Mouse (Mus musculus): ENCODE data around the gene Hat1. TPM values are rescaled to one million over a fixed set of nuclear protein-coding genes. Genes with fewer than 3 reads are reported as not detected.

Hat1 gene
- polyA plus RNA-seq, 1 experiment = 83.0 TPM

- no peak overlapping the region for H3K27ac ChIP-seq (ENCODE audit: control insufficient read depth, insufficient read depth, low read depth, low read length, poor library complexity)
- WGBS = 56% methylated on average over 7 of the region's 7 CpGs
- H3K4me3 ChIP-seq (replicated peaks; ENCODE audit: control insufficient read depth, low read depth, low read length) = no peak overlapping the region
- H3K4me1 ChIP-seq (ENCODE audit: control insufficient read depth, insufficient read depth, low read length) = no peaks in the 10 kb centered on the region; the same call in 1 of the 2 replicates
- TF ChIP-seq POLR2A (IDR thresholded peaks at IDR 0.05; ENCODE audit: borderline replicate concordance, control insufficient read depth, low read depth, low read length) (no peak), CTCF (IDR thresholded peaks at IDR 0.05; ENCODE audit: control insufficient read depth, insufficient read depth, low read length) (no peak)
Measured at GRCm38 (mm10) chr2:71461589-71461988, 72.8 kb downstream of the Hat1 start.

- Histone ChIP-seq H3K4me3 (replicated peaks; ENCODE audit: control insufficient read depth, low read depth, low read length) (no peak overlapping the region), H3K27ac (ENCODE audit: control insufficient read depth, insufficient read depth, low read depth, low read length, poor library complexity) (no peak overlapping the region), H3K4me1 (ENCODE audit: control insufficient read depth, insufficient read depth, low read length) (no peaks in the 10 kb centered on the region; the same call in 1 of the 2 replicates)
- 80% methylated on average over 4 of the region's 4 CpGs for WGBS
- TF ChIP-seq POLR2A (IDR thresholded peaks at IDR 0.05; ENCODE audit: borderline replicate concordance, control insufficient read depth, low read depth, low read length) = no peak
- no peak for TF ChIP-seq CTCF (IDR thresholded peaks at IDR 0.05; ENCODE audit: control insufficient read depth, insufficient read depth, low read length)
Measured at GRCm38 (mm10) chr2:71462066-71462465, 73.3 kb downstream of the Hat1 start.

- WGBS = 65% methylated on average over 3 of the region's 3 CpGs
- H3K4me3 ChIP-seq (replicated peaks; ENCODE audit: control insufficient read depth, low read depth, low read length) = no peak overlapping the region
- no peaks in the 10 kb centered on the region; the same call in 1 of the 2 replicates for H3K4me1 ChIP-seq (ENCODE audit: control insufficient read depth, insufficient read depth, low read length)
- no peak overlapping the region for H3K27ac ChIP-seq (ENCODE audit: control insufficient read depth, insufficient read depth, low read depth, low read length, poor library complexity)
- TF ChIP-seq CTCF (IDR thresholded peaks at IDR 0.05; ENCODE audit: control insufficient read depth, insufficient read depth, low read length) (no peak), POLR2A (IDR thresholded peaks at IDR 0.05; ENCODE audit: borderline replicate concordance, control insufficient read depth, low read depth, low read length) (no peak)
Measured at GRCm38 (mm10) chr2:71462553-71462952, 73.8 kb downstream of the Hat1 start.

GRCm38 (mm10) chr2:71466103-71466502 is 77.3 kb downstream of the Hat1 start:
- WGBS = 60% methylated on average over 6 of the region's 6 CpGs
- H3K4me1 ChIP-seq (ENCODE audit: control insufficient read depth, insufficient read depth, low read length) = no peaks in the 10 kb centered on the region; the same call in 1 of the 2 replicates

GRCm38 (mm10) chr2:71466861-71467450 is 78.2 kb downstream of the Hat1 start:
- Histone ChIP-seq H3K4me1 (ENCODE audit: control insufficient read depth, insufficient read depth, low read length) (no peaks in the 10 kb centered on the region; the same call in 1 of the 2 replicates), H3K27ac (ENCODE audit: control insufficient read depth, insufficient read depth, low read depth, low read length, poor library complexity) (no peak overlapping the region)
- WGBS = 85% methylated on average over 11 of the region's 11 CpGs

More at GRCm38 (mm10) chr2:71466103-71466502, 77.3 kb downstream of the Hat1 start:
- H3K4me3 ChIP-seq (replicated peaks; ENCODE audit: control insufficient read depth, low read depth, low read length) = no peak overlapping the region
- TF ChIP-seq POLR2A (IDR thresholded peaks at IDR 0.05; ENCODE audit: borderline replicate concordance, control insufficient read depth, low read depth, low read length) (no peak), CTCF (IDR thresholded peaks at IDR 0.05; ENCODE audit: control insufficient read depth, insufficient read depth, low read length) (no peak)
- no peak overlapping the region for H3K27ac ChIP-seq (ENCODE audit: control insufficient read depth, insufficient read depth, low read depth, low read length, poor library complexity)

GRCm38 (mm10) chr2:71471094-71471493 is 82.3 kb downstream of the Hat1 start:
- Histone ChIP-seq H3K4me1 (ENCODE audit: control insufficient read depth, insufficient read depth, low read length) (no peaks in the 10 kb centered on the region), H3K4me3 (replicated peaks; ENCODE audit: control insufficient read depth, low read depth, low read length) (no peak overlapping the region), H3K27ac (ENCODE audit: control insufficient read depth, insufficient read depth, low read depth, low read length, poor library complexity) (no peak overlapping the region)
- TF ChIP-seq POLR2A (IDR thresholded peaks at IDR 0.05; ENCODE audit: borderline replicate concordance, control insufficient read depth, low read depth, low read length) (no peak), CTCF (IDR thresholded peaks at IDR 0.05; ENCODE audit: control insufficient read depth, insufficient read depth, low read length) (no peak)
- 83% methylated on average over 6 of the region's 6 CpGs for WGBS

More at GRCm38 (mm10) chr2:71466861-71467450, 78.2 kb downstream of the Hat1 start:
- H3K4me3 ChIP-seq (replicated peaks; ENCODE audit: control insufficient read depth, low read depth, low read length) = no peak overlapping the region
- TF ChIP-seq POLR2A (IDR thresholded peaks at IDR 0.05; ENCODE audit: borderline replicate concordance, control insufficient read depth, low read depth, low read length) (no peak), CTCF (IDR thresholded peaks at IDR 0.05; ENCODE audit: control insufficient read depth, insufficient read depth, low read length) (no peak)

GRCm38 (mm10) chr2:71473830-71474229 is 85.1 kb downstream of the Hat1 start:
- TF ChIP-seq CTCF (IDR thresholded peaks at IDR 0.05; ENCODE audit: control insufficient read depth, insufficient read depth, low read length) = no peak
- no peak for TF ChIP-seq POLR2A (IDR thresholded peaks at IDR 0.05; ENCODE audit: borderline replicate concordance, control insufficient read depth, low read depth, low read length)
- 85% methylated on average over 7 of the region's 7 CpGs for WGBS
- H3K4me3 ChIP-seq (replicated peaks; ENCODE audit: control insufficient read depth, low read depth, low read length) = no peak overlapping the region

GRCm38 (mm10) chr2:71474345-71474744 is 85.6 kb downstream of the Hat1 start:
- WGBS = 51% methylated on average over 7 of the region's 7 CpGs
- Histone ChIP-seq H3K4me3 (replicated peaks; ENCODE audit: control insufficient read depth, low read depth, low read length) (no peak overlapping the region), H3K4me1 (ENCODE audit: control insufficient read depth, insufficient read depth, low read length) (no peaks in the 10 kb centered on the region), H3K27ac (ENCODE audit: control insufficient read depth, insufficient read depth, low read depth, low read length, poor library complexity) (no peak overlapping the region)
- no peak for TF ChIP-seq POLR2A (IDR thresholded peaks at IDR 0.05; ENCODE audit: borderline replicate concordance, control insufficient read depth, low read depth, low read length)
- no peak for TF ChIP-seq CTCF (IDR thresholded peaks at IDR 0.05; ENCODE audit: control insufficient read depth, insufficient read depth, low read length)

More at GRCm38 (mm10) chr2:71473830-71474229, 85.1 kb downstream of the Hat1 start:
- Histone ChIP-seq H3K4me1 (ENCODE audit: control insufficient read depth, insufficient read depth, low read length) (no peaks in the 10 kb centered on the region), H3K27ac (ENCODE audit: control insufficient read depth, insufficient read depth, low read depth, low read length, poor library complexity) (no peak overlapping the region)
